Mouse (Mus musculus) ES-E14 (cell line): ENCODE measurements at regions not wholly inside any gene's neighbourhood (a gene's known extent, or its start where the extent isn't known, plus 50 kb on each side); places are given as distances from the start of the nearest gene placed in this dataset.

ENCODE experiments used
- DNase-seq: peaks from one replicate; pipeline ENCODE4 v3.0.0-alpha.2; 2013; ENCODE audit warnings: low read depth, low spot score
- H3K27ac ChIP-seq: 2 replicates; pipeline ENCODE4 v1.5.1; 2012; ENCODE audit warnings: low read depth, mild to moderate bottlenecking, low read length, moderate library complexity, mixed read lengths; ENCODE audit not compliant: poor library complexity, insufficient read depth, severe bottlenecking
- H3K36me3 ChIP-seq: 2 replicates; pipeline ENCODE4 v1.6.1; 2012; ENCODE audit warnings: mild to moderate bottlenecking, low read length, moderate library complexity, mixed read lengths; ENCODE audit not compliant: control insufficient read depth, poor library complexity, insufficient read depth, severe bottlenecking
- H3K4me1 ChIP-seq, 2 experiments: fragments of 150-350 bp in 1 of 2; sonication (generic) in 1 of 2; 2 replicates each; pipeline ENCODE4 v1.6.1; 2012; ENCODE audit warnings: low read length in 2 of 2, mild to moderate bottlenecking in 1 of 2, mixed read lengths in 1 of 2; ENCODE audit not compliant: control insufficient read depth in 2 of 2, insufficient read depth in 2 of 2, poor library complexity in 1 of 2
- H3K4me3 ChIP-seq, 2 experiments: fragments of 150-350 bp in 1 of 2; sonication (generic) in 1 of 2; 2 replicates each; pipeline ENCODE4 v1.5.1; 2012; ENCODE audit warnings: low read length in 2 of 2, low read depth in 1 of 2, mild to moderate bottlenecking in 1 of 2, mixed read lengths in 1 of 2; ENCODE audit not compliant: insufficient read depth in 1 of 2, poor library complexity in 1 of 2, severe bottlenecking in 1 of 2
- H3K9ac ChIP-seq: 2 replicates; pipeline ENCODE4 v1.6.1; 2012; ENCODE audit warnings: low read depth, mild to moderate bottlenecking, low read length, mixed read lengths; ENCODE audit not compliant: poor library complexity, insufficient read depth, severe bottlenecking
- H3K9me3 ChIP-seq: fragments of 150-350 bp; sonication (generic); 2 replicates; pipeline ENCODE4 v1.6.1; 2012; ENCODE audit warnings: low read depth, mild to moderate bottlenecking, low read length; ENCODE audit not compliant: control insufficient read depth, insufficient read depth
- CHD2 ChIP-seq: IDR thresholded peaks from 2 replicates; pipeline ENCODE4 v1.6.1; 2014; ENCODE audit warnings: mild to moderate bottlenecking, low read depth, low read length, inconsistent platforms
- HCFC1 ChIP-seq: IDR thresholded peaks from 2 replicates; pipeline ENCODE4 v1.6.1; 2012; ENCODE audit warnings: low read length, inconsistent platforms, borderline replicate concordance; ENCODE audit not compliant: insufficient read depth
- MAFK ChIP-seq: IDR thresholded peaks from 2 replicates; pipeline ENCODE4 v1.6.1; 2014; ENCODE audit warnings: mild to moderate bottlenecking, low read depth, low read length, inconsistent platforms; ENCODE audit not compliant: insufficient read depth
- ZC3H11A ChIP-seq: IDR thresholded peaks from 2 replicates; pipeline ENCODE4 v1.6.1; 2012; ENCODE audit warnings: low read depth, mild to moderate bottlenecking, inconsistent platforms, low read length, borderline replicate concordance
- ZNF384 ChIP-seq: IDR thresholded peaks from 2 replicates; pipeline ENCODE4 v1.6.1; 2012; ENCODE audit warnings: low read depth, low read length, inconsistent platforms
- in situ Hi-C, 2 experiments: fragments of 600-800 bp; cut with MboI; formaldehyde crosslinking; loops; one replicate each; pipeline ENCODE4 v1.15.1; 2025; ENCODE audit warnings: low sequenced_read_pairs in 2 of 2, inconsistent platforms in 1 of 2; ENCODE audit not compliant: unreplicated experiment in 2 of 2

DNA sequence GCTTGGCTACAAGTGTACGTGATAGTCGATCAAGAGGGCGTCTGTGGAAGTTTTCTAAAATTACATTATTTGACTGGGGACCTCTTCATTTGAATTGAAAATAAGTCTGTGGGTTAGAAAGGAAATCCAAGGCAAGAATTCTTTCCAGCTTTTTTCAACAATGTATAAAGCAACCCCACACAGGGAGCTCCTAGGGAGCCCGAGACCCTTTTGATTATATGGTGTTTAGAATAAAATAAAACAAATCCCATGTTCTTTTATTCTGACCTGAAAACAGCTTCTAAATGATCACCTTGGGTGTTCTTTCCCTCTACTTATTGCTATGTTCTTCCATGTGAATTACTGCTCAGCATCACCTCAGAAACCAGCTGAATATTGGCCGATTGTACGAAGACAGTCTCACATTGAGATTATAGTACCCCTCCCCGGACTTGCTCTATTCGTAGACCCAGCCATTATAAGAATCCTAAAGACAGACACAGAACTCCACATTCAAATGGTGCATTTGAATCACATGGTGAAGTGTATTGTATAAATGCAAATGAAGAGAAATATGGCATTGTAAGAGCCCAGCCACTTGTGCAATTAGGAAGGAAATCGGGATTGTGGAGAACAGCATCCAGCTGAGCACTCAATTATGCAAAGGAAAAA is 236.3 kb upstream of the Map3k7 start:
- Histone ChIP-seq H3K4me3 (no peak overlapping the region), H3K36me3 (no peaks in the 10 kb centered on the region), H3K9ac (no peak overlapping the region), H3K9me3 (no peaks in the 10 kb centered on the region), H3K27ac (no peak overlapping the region), H3K4me1 (no peaks in the 10 kb centered on the region)
- TF ChIP-seq ZC3H11A (no peak), MAFK (no peak), CHD2 (no peak), HCFC1 (no peak), ZNF384 (no peak)
- DNase-seq = no peak
- in situ Hi-C loops = no loop called here

DNA sequence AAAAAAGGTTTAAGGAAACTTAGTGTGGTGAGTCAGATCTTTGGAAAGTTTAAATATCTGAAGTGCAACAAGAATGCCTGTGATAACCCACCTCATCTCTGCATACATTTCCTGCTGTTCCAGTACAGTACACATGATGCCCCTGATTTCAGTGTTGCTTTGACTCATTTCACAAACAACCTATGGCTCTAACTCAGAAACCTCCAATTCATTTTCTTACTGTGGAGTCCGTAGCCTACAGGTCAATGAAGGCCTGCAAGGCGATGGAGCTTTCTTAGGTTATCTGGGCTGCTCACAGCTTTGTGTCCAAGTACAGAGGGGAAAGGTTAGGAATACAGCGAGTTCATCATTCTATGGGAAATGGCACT is 235.8 kb upstream of the Map3k7 start:
- no peak overlapping the region for H3K4me3 ChIP-seq
- H3K27ac ChIP-seq = no peak overlapping the region
- no peak overlapping the region for H3K9ac ChIP-seq
- TF ChIP-seq ZC3H11A (no peak), ZNF384 (no peak)
- in situ Hi-C loops = no loop called here
- DNase-seq = no peak
- no peaks in the 10 kb centered on the region for H3K36me3 ChIP-seq
- H3K4me1 ChIP-seq = no peaks in the 10 kb centered on the region
- no peaks in the 10 kb centered on the region for H3K9me3 ChIP-seq

DNA sequence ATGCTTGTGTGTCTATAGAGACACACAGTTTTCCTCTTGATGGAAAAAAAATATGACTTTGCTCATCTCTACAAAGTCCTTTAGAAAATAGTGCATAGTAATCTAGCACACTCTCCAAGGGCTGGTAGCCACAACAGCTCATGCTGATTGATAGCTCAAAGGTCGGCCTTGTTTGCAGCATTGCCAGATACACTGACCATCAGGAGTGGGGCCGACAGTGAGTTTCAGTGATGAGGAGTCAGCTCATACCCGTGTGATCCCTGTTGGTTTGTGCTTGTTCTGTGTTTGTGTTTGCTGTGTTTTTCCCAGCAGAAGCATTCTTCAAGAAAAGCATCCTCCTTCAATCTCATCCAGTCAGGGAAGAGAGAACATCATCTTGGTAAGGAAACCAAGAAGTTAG is 220.1 kb upstream of the Map3k7 start:
- H3K9me3 ChIP-seq = no peaks in the 10 kb centered on the region
- H3K9ac ChIP-seq = no peak overlapping the region
- no peak for TF ChIP-seq MAFK
- no peak for TF ChIP-seq ZC3H11A
- TF ChIP-seq HCFC1 = no peak
- TF ChIP-seq CHD2 = no peak
- TF ChIP-seq ZNF384 = no peak
- no peak overlapping the region for H3K27ac ChIP-seq
- no peak for DNase-seq
- no peaks in the 10 kb centered on the region for H3K4me1 ChIP-seq
- H3K4me3 ChIP-seq = no peak overlapping the region
- in situ Hi-C loops = no loop called here
- no peaks in the 10 kb centered on the region for H3K36me3 ChIP-seq

DNA sequence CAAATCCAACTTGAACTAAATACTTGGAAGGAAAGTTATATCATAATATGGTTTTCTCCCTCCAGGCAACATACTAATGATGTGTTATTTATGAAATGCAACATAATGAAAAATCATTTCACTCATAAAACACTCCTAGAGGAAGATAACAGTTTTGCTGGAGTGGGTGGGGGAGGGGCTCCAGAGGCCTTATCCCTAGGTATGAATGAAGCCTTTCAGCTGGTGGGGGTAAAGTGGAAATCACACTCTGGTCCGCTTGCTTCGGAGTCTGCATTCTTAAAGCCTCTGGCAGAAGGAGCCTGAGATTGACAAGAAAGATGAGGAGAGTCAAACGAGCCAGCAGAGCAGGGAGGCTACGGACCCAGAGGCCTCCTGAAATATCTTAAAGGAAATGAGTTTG is 219.5 kb upstream of the Map3k7 start:
- Histone ChIP-seq H3K9ac (no peak overlapping the region), H3K4me1 (no peaks in the 10 kb centered on the region), H3K4me3 (no peak overlapping the region), H3K27ac (no peak overlapping the region), H3K36me3 (no peaks in the 10 kb centered on the region), H3K9me3 (no peaks in the 10 kb centered on the region)
- no peak for DNase-seq
- no peak for TF ChIP-seq ZNF384
- no peak for TF ChIP-seq MAFK
- TF ChIP-seq ZC3H11A = no peak
- no peak for TF ChIP-seq HCFC1
- no peak for TF ChIP-seq CHD2
- in situ Hi-C loops = no loop called here
